Mouse (Mus musculus): ENCODE results near the gene Olfr372.
"Not testable (repeated sequence)": the region's sequence is repeated elsewhere in the genome, so short reads cannot be mapped to it uniquely, and the experiment has no call there.

The Olfr372 gene

GRCm38 (mm10) chr8:72040918-72041317 lies at the start of gene Olfr372:
TSS of gene Olfr372 (plus strand) at chr8:72041218.
- DNase-seq: not testable (repeated sequence)

GRCm38 (mm10) chr8:71999434-71999833 lies 41.6 kb upstream of the Olfr372 start:
- no peak for DNase-seq

GRCm38 (mm10) chr8:72000223-72000622 lies 40.8 kb upstream of the Olfr372 start:
- no peak for DNase-seq

- DNase-seq: no peak
These were observed 38.1 kb upstream of the Olfr372 start for GRCm38 (mm10) chr8:72002942-72003341.

DNA sequence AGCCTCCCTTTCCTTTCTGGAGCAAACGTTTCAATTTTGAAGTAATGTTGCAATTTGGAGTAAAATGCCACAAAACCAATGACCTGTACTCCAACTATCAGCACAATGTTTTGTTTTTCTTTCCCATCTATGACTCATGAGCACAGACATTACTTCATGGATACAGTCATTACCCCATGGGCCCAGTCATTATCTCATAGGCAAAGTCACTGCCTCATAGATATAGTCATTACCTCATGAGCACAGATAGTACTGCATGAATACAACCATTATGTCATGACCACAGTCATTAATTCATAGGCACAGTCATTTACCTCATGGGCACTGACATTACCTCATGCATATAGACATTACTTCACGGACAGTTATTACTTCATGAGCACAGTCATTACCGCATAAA lies 35.1 kb upstream of the Olfr372 start:
- no peak for DNase-seq

- DNase-seq: no peak
These were observed 34.3 kb upstream of the Olfr372 start for GRCm38 (mm10) chr8:72006763-72007162.

DNA sequence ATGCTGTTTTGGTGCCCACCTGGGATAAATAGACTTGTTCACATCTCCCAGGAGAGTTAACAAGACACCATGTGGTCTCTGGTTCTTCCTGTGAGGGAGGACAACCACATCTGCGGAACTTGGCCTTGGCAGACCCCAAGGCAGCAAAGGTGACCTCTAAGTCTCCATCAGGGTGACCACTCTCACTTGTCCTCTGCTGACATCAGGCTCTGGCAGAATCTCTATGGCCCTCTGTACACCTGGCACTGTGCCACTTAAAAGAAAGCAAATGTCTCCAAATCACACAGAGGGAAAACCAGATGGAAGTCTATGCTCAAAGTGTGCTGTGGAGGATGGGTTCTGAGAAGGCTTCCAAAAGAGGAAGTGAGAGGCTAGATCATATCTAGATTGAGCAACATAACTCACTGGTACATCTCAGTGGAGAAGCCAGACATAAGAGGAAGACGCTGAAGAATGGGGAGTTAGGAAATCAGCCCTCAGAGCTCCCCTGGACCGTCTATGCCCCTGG lies 32.8 kb upstream of the Olfr372 start:
- no peak for DNase-seq

GRCm38 (mm10) chr8:72009473-72009872 lies 31.5 kb upstream of the Olfr372 start, which contains the start of gene Cyp4f18:
TSS of gene Cyp4f18 (minus strand) at chr8:72009626.
- no peak for DNase-seq

DNA sequence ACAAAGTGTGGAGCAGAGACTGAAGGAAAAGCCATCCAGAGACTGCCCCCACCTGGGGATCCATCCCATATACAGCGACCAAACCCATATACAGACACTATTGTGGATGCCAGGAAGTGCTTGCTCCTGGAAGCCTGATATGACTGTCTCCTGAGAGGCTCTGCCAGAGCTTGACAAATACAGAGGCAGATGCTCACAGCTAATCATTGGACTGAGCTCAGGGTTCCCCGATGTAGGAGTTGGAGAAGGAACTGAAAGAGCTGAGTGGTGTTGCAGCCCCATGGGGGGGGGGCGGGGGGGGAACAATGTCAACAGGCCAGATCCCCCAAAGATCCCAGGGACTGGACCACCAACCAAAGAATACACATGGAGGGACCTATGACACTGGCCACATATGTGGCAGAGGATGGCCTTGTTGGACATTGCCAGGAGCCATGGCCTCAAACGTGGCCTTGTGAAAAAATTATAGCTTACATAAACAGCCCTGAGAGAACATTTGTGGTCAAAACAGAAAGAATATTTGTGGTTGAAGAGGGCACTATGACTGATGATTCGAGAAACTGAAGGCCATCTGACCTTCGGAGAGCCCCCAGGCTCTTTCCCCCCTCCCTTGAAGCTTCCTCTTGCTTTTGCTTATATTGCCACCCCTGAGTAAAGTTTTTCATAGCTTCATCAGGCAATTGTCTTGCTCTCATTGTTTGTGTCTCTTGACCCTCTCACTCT lies 27.4 kb upstream of the Olfr372 start:
- not testable (repeated sequence) for DNase-seq

DNA sequence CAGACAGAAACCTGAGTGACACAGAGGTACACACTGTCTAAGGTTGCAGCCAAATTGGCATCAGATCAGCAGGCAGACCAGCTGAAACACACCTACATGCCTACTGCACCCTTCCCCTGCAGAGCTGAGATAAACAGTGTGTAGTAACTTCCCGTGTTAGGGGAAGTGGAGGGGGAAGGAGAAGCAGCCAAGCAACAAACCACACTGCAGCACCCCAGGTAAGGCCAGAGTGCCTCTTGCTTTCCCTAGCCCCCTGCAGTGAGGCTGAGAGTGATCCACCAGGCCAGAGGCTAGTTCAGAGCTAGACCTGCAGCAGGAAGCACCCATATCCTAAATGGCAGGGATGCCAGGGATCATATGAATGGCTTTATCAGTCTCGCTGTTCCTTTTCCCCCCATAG lies 23.7 kb upstream of the Olfr372 start:
- DNase-seq: not testable (repeated sequence)

DNA sequence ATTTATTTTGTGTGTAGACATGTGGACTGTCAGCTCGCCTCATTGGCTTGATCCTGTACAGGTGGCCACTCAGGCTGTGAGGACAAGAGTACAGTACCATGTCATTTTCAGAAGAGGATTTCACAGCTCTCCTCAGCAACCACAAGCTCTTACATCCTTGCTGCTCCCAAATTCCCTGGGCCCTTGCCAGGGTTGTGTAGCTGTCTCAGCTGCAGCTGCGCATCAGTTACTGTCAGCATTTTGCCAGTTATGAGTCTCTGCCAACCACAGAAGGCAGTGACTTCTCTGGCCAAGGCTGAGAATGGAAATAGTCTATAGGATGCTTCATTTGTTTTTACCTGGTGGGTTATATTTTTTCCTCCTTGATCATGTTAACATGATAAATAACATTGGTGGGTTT lies 22.9 kb upstream of the Olfr372 start:
- DNase-seq: peak in 1 of 2 experiments; percentile 15

DNA sequence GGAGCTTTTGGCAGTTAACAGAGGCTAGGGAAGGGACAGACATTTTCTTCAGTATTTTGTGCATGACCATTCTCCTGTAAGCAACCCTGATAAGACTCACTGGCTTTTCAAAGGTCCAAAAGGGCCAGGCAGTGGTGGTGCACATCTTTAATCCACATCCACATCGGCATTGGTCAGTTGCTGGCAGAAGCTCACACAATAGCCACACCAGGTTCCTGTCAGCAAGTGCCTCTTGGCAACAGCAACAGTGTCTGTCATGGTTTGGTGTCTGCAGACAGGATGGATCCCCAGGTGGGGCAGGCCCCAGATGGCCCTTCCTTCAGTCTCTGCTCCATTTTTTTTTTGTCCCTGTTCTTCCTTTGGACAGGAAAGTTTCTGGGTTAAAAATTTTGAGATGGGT lies 22.0 kb upstream of the Olfr372 start:
- DNase-seq: not testable (repeated sequence)

GRCm38 (mm10) chr8:72019816-72020215 lies 21.2 kb upstream of the Olfr372 start:
- no peak for DNase-seq

GRCm38 (mm10) chr8:72024886-72025285 lies 16.1 kb upstream of the Olfr372 start:
- DNase-seq: not testable (repeated sequence)

GRCm38 (mm10) chr8:72032926-72033325 lies 8.1 kb upstream of the Olfr372 start:
- DNase-seq: peak; percentile 60 to 78

DNA sequence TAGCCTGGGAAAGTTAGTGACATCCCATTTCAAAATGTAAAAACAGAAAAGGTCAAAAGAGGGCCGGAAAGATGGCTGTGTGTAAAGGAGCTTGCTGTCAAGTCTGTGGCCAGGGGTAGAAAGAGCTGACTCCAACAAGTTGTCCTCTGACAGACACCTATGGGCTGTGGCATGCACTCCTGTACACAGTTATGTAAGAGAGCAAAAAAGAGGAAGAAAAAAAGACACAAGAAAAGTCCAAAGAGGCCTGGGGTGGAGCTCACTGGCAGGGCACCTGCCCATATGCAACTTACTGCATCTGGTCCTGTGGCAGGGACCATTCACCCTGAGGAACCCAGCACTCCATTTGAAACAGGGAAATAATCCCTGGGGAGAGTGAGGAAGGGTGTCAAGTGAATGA lies 1.5 kb downstream of the Olfr372 start:
- no peak for DNase-seq

DNA sequence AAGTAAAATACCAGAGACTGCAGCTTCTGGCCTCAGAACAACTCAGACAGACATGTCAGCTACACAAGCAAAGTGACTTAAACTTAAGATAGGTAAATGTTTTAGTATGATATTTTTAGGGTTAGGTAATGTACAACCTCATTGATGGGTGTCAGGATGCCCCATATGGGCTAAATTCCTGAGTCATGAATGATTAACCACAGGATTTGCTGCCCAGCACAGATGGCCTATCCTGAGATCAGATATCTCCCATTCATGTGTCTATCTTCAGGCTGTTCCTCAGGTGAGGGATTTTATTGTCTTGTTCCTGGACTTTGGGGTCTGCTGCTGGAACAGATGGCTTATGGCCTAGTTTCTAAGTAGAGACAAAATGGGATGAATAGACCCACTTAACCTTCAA lies 13.6 kb downstream of the Olfr372 start:
- not testable (repeated sequence) for DNase-seq

GRCm38 (mm10) chr8:72057643-72058042 lies 16.6 kb downstream of the Olfr372 start:
- DNase-seq: not testable (repeated sequence)

GRCm38 (mm10) chr8:72066819-72067399 lies 25.9 kb downstream of the Olfr372 start:
- not testable (repeated sequence) for DNase-seq

- DNase-seq: not testable (repeated sequence)
These were observed 41.9 kb downstream of the Olfr372 start, which contains the start of gene Olfr373 for GRCm38 (mm10) chr8:72082877-72083276. TSS of gene Olfr373 (plus strand) at chr8:72083177.

DNA sequence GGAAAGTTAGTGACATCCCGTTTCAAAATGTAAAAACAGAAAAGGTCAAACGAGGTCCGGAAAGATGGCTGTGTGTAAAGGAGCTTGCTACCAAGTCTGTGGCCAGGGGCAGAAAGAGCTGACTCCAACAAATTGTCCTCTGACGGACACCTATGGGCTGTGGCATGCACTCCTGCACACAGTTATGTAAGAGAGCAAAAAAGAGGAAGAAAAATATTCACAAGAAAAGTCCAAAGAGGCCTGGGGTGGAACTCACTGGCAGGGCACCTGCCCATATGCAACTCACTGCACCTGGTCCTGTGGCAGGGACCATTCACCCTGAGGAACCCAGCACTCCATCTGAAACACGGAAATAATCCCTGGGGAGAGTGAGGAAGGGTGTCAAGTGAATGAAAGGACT lies 43.7 kb downstream of the Olfr372 start:
- DNase-seq: no peak

DNA sequence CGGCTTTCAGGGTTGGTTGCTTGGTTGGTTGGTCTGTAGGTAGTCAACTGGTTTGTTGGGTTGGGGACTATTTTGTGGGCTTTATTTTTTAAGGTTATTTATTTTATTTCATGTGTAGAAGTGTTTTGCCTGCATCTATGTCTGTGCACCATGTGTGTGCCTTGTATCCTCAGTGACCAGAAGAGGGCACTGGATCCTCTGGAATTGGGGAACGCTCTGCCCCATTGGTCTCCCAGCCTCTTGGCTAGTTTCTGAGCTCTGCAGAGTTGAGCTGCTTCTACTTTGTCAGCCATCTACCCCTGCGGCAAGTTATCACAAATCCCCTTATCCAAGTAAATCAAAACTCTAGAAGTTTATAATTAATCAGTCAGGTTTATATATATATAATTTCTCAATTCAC lies 46.6 kb downstream of the Olfr372 start:
- not testable (repeated sequence) for DNase-seq

DNA sequence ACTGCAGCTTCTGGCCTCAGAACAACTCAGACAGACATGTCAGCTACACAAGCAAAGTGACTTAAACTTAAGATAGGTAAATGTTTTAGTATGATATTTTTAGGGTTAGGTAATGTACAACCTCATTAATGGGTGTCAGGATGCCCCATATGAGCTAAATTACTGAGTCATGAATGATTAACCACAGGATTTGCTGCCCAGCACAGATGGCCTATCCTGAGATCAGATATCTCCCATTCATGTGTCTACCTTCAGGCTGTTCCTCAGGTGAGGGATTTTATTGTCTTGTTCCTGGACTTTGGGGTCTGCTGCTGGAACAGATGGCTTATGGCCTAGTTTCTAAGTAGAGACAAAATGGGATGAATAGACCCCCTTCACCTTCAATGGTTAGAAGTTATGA lies 55.7 kb downstream of the Olfr372 start:
- DNase-seq: not testable (repeated sequence)

Measured in cerebellum, postnatal 14 days (tissue).